In the genomic region with DNA sequence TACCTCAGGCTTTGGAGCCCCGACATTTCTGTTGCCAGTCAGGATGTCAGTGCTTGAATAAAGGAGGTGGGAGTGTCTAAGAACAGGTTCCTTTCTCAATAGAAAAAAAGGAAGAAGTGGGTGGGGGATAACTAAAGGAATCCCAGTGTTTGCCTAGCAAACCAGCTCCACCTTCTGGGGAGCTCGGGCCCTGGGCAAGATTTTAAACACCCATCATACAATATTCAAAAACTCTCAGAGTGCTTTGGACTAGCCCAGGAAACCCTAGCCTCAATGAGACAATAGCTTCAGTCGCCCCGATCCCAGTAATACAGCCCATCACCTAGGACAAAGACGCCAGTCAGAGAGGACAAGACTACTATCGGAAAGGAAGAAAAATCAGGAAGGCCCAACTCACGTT, we compare ENCODE assay signal across 7 mouse cellular contexts. TPM values are rescaled to one million over a fixed set of nuclear protein-coding genes. Genes with fewer than 3 reads are reported as not detected.
DNase-seq lines count a peak whose midpoint lies in the region; ATAC-seq and TF ChIP-seq lines count a peak whose summit lies in the region.

No protein-coding gene starts in this region.

- WGBS in forebrain, embryonic 14.5 days, result 1% methylated on average over 7 of the region's 7 CpGs
- 9% methylated on average over 7 of the region's 7 CpGs for WGBS in liver, embryonic 12.5 days (ENCODE audit: insufficient replicate concordance)
- 0% methylated on average over 7 of the region's 7 CpGs for WGBS in olfactory bulb, adult 2 months

- TF ChIP-seq POLR2A in olfactory bulb, adult 2 months (IDR thresholded peaks at IDR 0.05; ENCODE audit: insufficient read depth, low read depth, low read length), result no peak

- H3K9me3 ChIP-seq in forebrain, embryonic 14.5 days (replicated peaks; ENCODE audit: control insufficient read depth, low read length), result no peaks in the 10 kb centered on the region
- no peaks in the 10 kb centered on the region for H3K9me3 ChIP-seq in liver, embryonic 12.5 days (replicated peaks)

- peak; percentile 72 for ATAC-seq in forebrain, embryonic 14.5 days
- 0 out of 2 replicates have a peak, but pooled peaks have one; percentile 5 for ATAC-seq in liver, embryonic 12.5 days

- no peak for TF ChIP-seq CTCF in olfactory bulb, adult 2 months (IDR thresholded peaks at IDR 0.05; ENCODE audit: insufficient read depth, low read depth, low read length)

- peak overlapping the region; percentile 77 for H3K9ac ChIP-seq in forebrain, embryonic 14.5 days (ENCODE audit: low read length)
- H3K9ac ChIP-seq in liver, embryonic 12.5 days, result 0 out of 2 replicates have a peak overlapping the region, but pooled peaks have one; percentile 60

- peaks cover 26% of the 10 kb centered on the region for H3K36me3 ChIP-seq in forebrain, embryonic 14.5 days (ENCODE audit: control insufficient read depth, insufficient read depth, low read length)
- no peaks in the 10 kb centered on the region for H3K36me3 ChIP-seq in liver, embryonic 12.5 days

- peak overlapping the region; percentile 97 for H3K27ac ChIP-seq in forebrain, embryonic 14.5 days (ENCODE audit: low read depth, low read length)
- H3K27ac ChIP-seq in liver, embryonic 12.5 days, result 0 out of 2 replicates have a peak overlapping the region, but pooled peaks have one; percentile 30
- H3K27ac ChIP-seq in olfactory bulb, adult 2 months (ENCODE audit: insufficient read depth, low read depth, low read length), result peak overlapping the region; percentile 96

- peak; percentile 44 for DNase-seq in layer of hippocampus, adult 9-11 months
- no peak for DNase-seq in layer of hippocampus, adult 8-10 months (ENCODE audit: low spot score in 2 of 2)
- peak; percentile 59 for DNase-seq in adipocyte (ENCODE audit: low spot score)
- DNase-seq in forebrain, embryonic 14.5 days (ENCODE audit: low spot score), result peak; percentile 77
- no peak for DNase-seq in urinary bladder, postnatal 10 days (ENCODE audit: low spot score)

- peak overlapping the region; percentile 62 for H3K4me3 ChIP-seq in forebrain, embryonic 14.5 days (ENCODE audit: low read depth, low read length)
- H3K4me3 ChIP-seq in liver, embryonic 12.5 days, result peak overlapping the region; percentile 61
- H3K4me3 ChIP-seq in olfactory bulb, adult 2 months (ENCODE audit: insufficient read depth, low read depth, low read length), result peak overlapping the region; percentile 72

- H3K27me3 ChIP-seq in forebrain, embryonic 14.5 days (replicated peaks; ENCODE audit: control insufficient read depth, insufficient read depth, low read length), result no peaks in the 10 kb centered on the region
- no peaks in the 10 kb centered on the region for H3K27me3 ChIP-seq in liver, embryonic 12.5 days (replicated peaks)

- H3K4me2 ChIP-seq in forebrain, embryonic 14.5 days (ENCODE audit: low read length), result peak overlapping the region; percentile 60
- H3K4me2 ChIP-seq in liver, embryonic 12.5 days, result peak overlapping the region; percentile 71

- H3K4me1 ChIP-seq in forebrain, embryonic 14.5 days (ENCODE audit: control insufficient read depth, insufficient read depth, low read length), result peaks cover 7% of the 10 kb centered on the region
- peaks cover 9% of the 10 kb centered on the region; the same call in 1 of the 2 replicates for H3K4me1 ChIP-seq in liver, embryonic 12.5 days
- H3K4me1 ChIP-seq in olfactory bulb, adult 2 months (ENCODE audit: control insufficient read depth, insufficient read depth, low read length), result peaks cover 4% of the 10 kb centered on the region; the same call in 1 of the 2 replicates

RNA-seq across cellular contexts. Expression of a gene that starts 0.5 kb away (rescaled TPM):
- total RNA-seq in layer of hippocampus, adult 8-10 months (2022), result 10 to 100 TPM; 54.6 to 70.3 (median 63.6) TPM
- 72.3 and 78.7 TPM in 2 replicates for polyA plus RNA-seq in forebrain, embryonic 14.5 days (2014; fragmentation: Nextera tagmentation; extraction: Ambion mirVana)
- polyA plus RNA-seq in liver, embryonic 12.5 days (2016; fragmentation: Nextera tagmentation; extraction: Ambion mirVana), result 1.7 and 2.0 TPM in 2 replicates
- not detected in 2 replicates for polyA plus RNA-seq in olfactory bulb, adult 2 months (2012; ENCODE audit: insufficient read depth, insufficient read length, low replicate concordance, missing spikeins)

RNA-seq across cellular contexts. Expression of a gene that starts 25.4 kb away (rescaled TPM):
- 10 to 100 TPM; 37.2 to 41.6 (median 39.2) TPM for total RNA-seq in layer of hippocampus, adult 8-10 months (2022)
- polyA plus RNA-seq in forebrain, embryonic 14.5 days (2014; fragmentation: Nextera tagmentation; extraction: Ambion mirVana), result 5.9 and 7.8 TPM in 2 replicates
- 0.05 and 0.25 TPM in 2 replicates for polyA plus RNA-seq in liver, embryonic 12.5 days (2016; fragmentation: Nextera tagmentation; extraction: Ambion mirVana)
- not detected in 2 replicates for polyA plus RNA-seq in olfactory bulb, adult 2 months (2012; ENCODE audit: insufficient read depth, insufficient read length, low replicate concordance, missing spikeins)

Comparison
In these comparisons a context has a peak if more than half of its experiments do, and no peak if none do; other contexts are left out.
1. DNase-seq: peak in layer of hippocampus, adult 9-11 months (single experiment), adipocyte (single experiment) and forebrain, embryonic 14.5 days (single experiment); none in layer of hippocampus, adult 8-10 months (0 of 2) and urinary bladder, postnatal 10 days (single experiment).
2. H3K27ac ChIP-seq: peak in every context shown above with its lines; median percentile 97 in forebrain, embryonic 14.5 days; 96 in olfactory bulb, adult 2 months; 30 in liver, embryonic 12.5 days.
3. RNA of a gene that starts 0.5 kb away (polyA plus RNA-seq): 72.3 to 78.7 TPM in forebrain, embryonic 14.5 days; 1.7 to 2.0 TPM in liver, embryonic 12.5 days and not detected in olfactory bulb, adult 2 months; every median in the first group is over 10 times any median in the second.
4. Peak in every context shown above with its lines, with median percentiles within 50 percentile points of each other: H3K4me3 ChIP-seq.